Mouse (Mus musculus): Measurements from ENCODE around the gene Nmur2. TPM values are rescaled to one million over a fixed set of nuclear protein-coding genes. Genes with fewer than 3 reads are reported as not detected.

Gene Nmur2
- polyA plus RNA-seq, 1 experiment from 2014 or later = 0.10 TPM

DNA sequence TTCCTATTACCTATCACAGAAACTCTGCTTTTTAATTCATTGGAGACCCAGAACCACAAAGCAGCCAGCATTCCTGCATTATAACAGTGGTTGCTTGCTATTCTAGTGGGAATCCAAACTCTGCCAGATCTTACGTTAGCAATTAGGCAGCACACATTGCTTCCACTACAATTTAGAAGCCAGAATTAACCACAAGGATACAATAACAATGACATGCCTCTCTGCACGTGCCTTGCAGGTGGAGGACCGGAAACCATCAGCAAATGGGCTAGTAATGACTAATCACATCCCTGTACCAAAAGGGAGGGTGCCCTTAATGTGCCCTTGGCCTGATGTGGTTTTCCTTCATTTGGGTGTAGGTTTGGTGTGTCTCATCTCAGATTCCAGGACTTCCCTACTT, 32.5 kb downstream of the Nmur2 start:
- H3K4me3 ChIP-seq = no peak overlapping the region
- H3K27me3 ChIP-seq = no peaks in the 10 kb centered on the region
- no peak for ATAC-seq (replicated peaks)
- H3K9ac ChIP-seq (replicated peaks) = no peak overlapping the region
- H3K9me3 ChIP-seq = no peaks in the 10 kb centered on the region
- no peaks in the 10 kb centered on the region for H3K36me3 ChIP-seq
- no peak overlapping the region for H3K27ac ChIP-seq (replicated peaks)
- no peaks in the 10 kb centered on the region for H3K4me1 ChIP-seq
- no peak overlapping the region for H3K4me2 ChIP-seq (replicated peaks)
- WGBS = 41% methylated on average over 3 of the region's 3 CpGs

DNA sequence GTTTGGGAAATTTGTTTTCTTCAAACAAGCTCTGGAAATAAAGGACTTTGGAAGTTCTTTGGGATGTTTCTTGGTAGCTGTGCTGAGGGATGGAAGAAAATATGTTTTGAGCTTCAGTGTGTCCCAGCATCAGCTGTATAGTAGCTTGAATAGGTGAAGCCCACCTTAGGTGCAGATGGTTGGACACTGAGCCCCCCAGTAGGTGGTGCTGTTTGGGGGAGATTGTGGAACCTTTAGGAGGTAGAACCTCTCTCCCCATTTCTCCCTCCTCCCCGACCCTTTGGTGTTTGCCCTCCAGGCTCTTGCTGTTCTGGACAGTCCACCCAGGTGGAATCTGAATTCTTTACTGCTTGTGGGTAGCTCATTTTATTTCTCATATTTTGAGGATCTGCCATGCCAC, 48.0 kb downstream of the Nmur2 start:
- WGBS = 57% methylated on average over 1 of the region's 1 CpGs
- ATAC-seq (replicated peaks) = no peak
- no peak overlapping the region for H3K27ac ChIP-seq (replicated peaks)

GRCm38 (mm10) chr11:55992148-55992547, 48.7 kb downstream of the Nmur2 start:
- 59% methylated on average over 3 of the region's 3 CpGs for WGBS
- no peaks in the 10 kb centered on the region for H3K9me3 ChIP-seq
- H3K4me1 ChIP-seq = no peaks in the 10 kb centered on the region
- no peak overlapping the region for H3K4me3 ChIP-seq
- no peak for ATAC-seq (replicated peaks)
- no peaks in the 10 kb centered on the region for H3K36me3 ChIP-seq
- H3K9ac ChIP-seq (replicated peaks) = no peak overlapping the region
- no peak overlapping the region for H3K4me2 ChIP-seq (replicated peaks)
- H3K27me3 ChIP-seq = no peaks in the 10 kb centered on the region
- no peak overlapping the region for H3K27ac ChIP-seq (replicated peaks)

More for the DNA sequence above, 48.0 kb downstream of the Nmur2 start:
- no peak overlapping the region for H3K4me3 ChIP-seq
- H3K27me3 ChIP-seq = no peaks in the 10 kb centered on the region
- no peak overlapping the region for H3K4me2 ChIP-seq (replicated peaks)
- no peaks in the 10 kb centered on the region for H3K36me3 ChIP-seq
- H3K9me3 ChIP-seq = no peaks in the 10 kb centered on the region
- H3K4me1 ChIP-seq = no peaks in the 10 kb centered on the region
- H3K9ac ChIP-seq (replicated peaks) = no peak overlapping the region

DNA sequence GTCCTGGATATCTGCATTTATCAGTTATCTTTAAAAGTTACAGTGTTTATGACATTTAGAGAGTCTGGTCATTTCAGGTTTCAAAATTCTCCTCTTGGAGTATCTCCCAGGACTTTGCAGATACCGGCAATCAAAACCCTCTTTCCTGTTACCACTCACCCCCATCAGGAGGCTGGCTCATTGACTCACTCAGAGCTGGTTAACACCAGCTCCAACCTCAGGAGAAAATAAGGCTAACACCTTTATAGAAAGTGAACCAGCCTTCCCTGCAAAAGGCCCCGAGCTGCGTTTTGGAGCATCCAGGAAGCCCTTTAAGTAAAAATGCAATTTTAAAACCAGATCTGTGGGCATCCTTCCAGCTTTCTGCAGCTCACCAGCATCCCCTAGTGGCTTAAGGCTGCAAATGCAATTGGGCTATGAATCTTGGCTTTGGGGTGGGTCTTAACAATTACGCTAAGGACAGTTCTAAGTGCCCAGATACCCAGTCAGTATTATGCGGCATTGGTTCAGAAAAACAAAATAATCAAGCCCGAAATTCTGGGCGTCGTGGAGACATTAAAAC, 49.2 kb downstream of the Nmur2 start:
- Histone ChIP-seq H3K9ac (replicated peaks) (no peak overlapping the region), H3K27me3 (no peaks in the 10 kb centered on the region), H3K27ac (replicated peaks) (no peak overlapping the region), H3K4me1 (no peaks in the 10 kb centered on the region), H3K4me3 (no peak overlapping the region), H3K4me2 (replicated peaks) (no peak overlapping the region), H3K36me3 (no peaks in the 10 kb centered on the region), H3K9me3 (no peaks in the 10 kb centered on the region)
- WGBS = 13% methylated on average over 8 of the region's 8 CpGs
- no peak for ATAC-seq (replicated peaks)

- H3K4me2 ChIP-seq (replicated peaks) = no peak overlapping the region
- no peaks in the 10 kb centered on the region for H3K27me3 ChIP-seq
- 72% methylated on average over 3 of the region's 3 CpGs for WGBS
- H3K9me3 ChIP-seq = no peaks in the 10 kb centered on the region
- H3K9ac ChIP-seq (replicated peaks) = no peak overlapping the region
- no peaks in the 10 kb centered on the region for H3K36me3 ChIP-seq
- H3K4me1 ChIP-seq = no peaks in the 10 kb centered on the region
- ATAC-seq (replicated peaks) = no peak
- H3K27ac ChIP-seq (replicated peaks) = no peak overlapping the region
- H3K4me3 ChIP-seq = no peak overlapping the region
These were observed 56.2 kb downstream of the Nmur2 start for GRCm38 (mm10) chr11:55984643-55985042.

DNA sequence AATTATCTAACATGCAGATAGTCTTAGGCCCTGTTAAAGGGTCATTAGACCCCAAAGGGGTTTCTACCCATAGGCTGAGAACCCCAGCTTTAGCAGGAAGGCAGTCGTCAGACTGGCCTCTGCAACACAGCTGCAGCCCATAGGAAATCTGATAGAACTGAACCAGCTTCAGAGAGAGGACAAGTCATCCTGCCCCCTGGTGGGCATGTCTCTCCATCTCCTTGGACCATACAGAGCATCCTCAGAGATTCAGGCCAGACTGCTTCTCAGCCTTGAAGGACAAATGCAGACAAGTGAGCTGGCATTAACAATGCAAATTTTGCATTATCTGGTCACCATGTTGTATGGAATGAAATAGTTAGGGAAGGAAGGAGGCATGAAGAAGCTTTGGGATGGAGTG, 59.2 kb downstream of the Nmur2 start:
- Histone ChIP-seq H3K27me3 (no peaks in the 10 kb centered on the region), H3K9me3 (no peaks in the 10 kb centered on the region), H3K27ac (replicated peaks) (no peak overlapping the region), H3K9ac (replicated peaks) (no peak overlapping the region), H3K4me1 (no peaks in the 10 kb centered on the region), H3K4me2 (replicated peaks) (no peak overlapping the region), H3K4me3 (no peak overlapping the region), H3K36me3 (no peaks in the 10 kb centered on the region)
- no peak for ATAC-seq (replicated peaks)
- WGBS = 52% methylated on average over 1 of the region's 1 CpGs

- H3K36me3 ChIP-seq = no peaks in the 10 kb centered on the region
- H3K9ac ChIP-seq (replicated peaks) = no peak overlapping the region
- no peak for ATAC-seq (replicated peaks)
- 59% methylated on average over 6 of the region's 6 CpGs for WGBS
- H3K27me3 ChIP-seq = no peaks in the 10 kb centered on the region
- no peak overlapping the region for H3K27ac ChIP-seq (replicated peaks)
- H3K4me3 ChIP-seq = no peak overlapping the region
- H3K4me1 ChIP-seq = no peaks in the 10 kb centered on the region
- H3K4me2 ChIP-seq (replicated peaks) = no peak overlapping the region
- no peaks in the 10 kb centered on the region for H3K9me3 ChIP-seq
These were observed 62.7 kb downstream of the Nmur2 start for GRCm38 (mm10) chr11:55978146-55978545.
